Mouse (Mus musculus): ENCODE measurements around the gene Kif15. TPM values are rescaled to one million over a fixed set of nuclear protein-coding genes. Genes with fewer than 3 reads are reported as not detected.

Kif15 gene
- polyA plus RNA-seq (2014; fragmentation: Nextera tagmentation; extraction: Ambion mirVana) = 22.2 and 26.2 TPM in 2 replicates

- ATAC-seq (ENCODE audit: insufficient number of reproducible peaks, insufficient read depth, low FRiP score, low read depth) = peak; percentile 94
- WGBS = under 1% methylated on average over 64 of the region's 64 CpGs
These were observed at the start of gene Kif15, which contains the start of gene 1110059G10Rik for GRCm38 (mm10) chr9:122950643-122951475. Kif15 (plus strand) TSS chr9:122951046. 1110059G10Rik (minus strand) TSS chr9:122951000.

GRCm38 (mm10) chr9:122901047-122901446 lies 49.8 kb upstream of the Kif15 start:
- H3K27ac ChIP-seq (replicated peaks in 1 of 2; ENCODE audit: control insufficient read depth in 1 of 2, insufficient read depth in 1 of 2, low read depth in 2 of 2, low read length in 2 of 2) = no peak overlapping the region
- no peak overlapping the region for H3K4me3 ChIP-seq (ENCODE audit: control insufficient read depth in 1 of 2, insufficient read depth in 1 of 2, low read depth in 1 of 2, low read length in 2 of 2)
- no peak overlapping the region for H3K9ac ChIP-seq (ENCODE audit: low read length)
- H3K4me1 ChIP-seq (ENCODE audit: control insufficient read depth in 2 of 2, insufficient read depth in 2 of 2, low read length in 2 of 2) = no peaks in the 10 kb centered on the region
- no peaks in the 10 kb centered on the region for H3K36me3 ChIP-seq (ENCODE audit: control insufficient read depth, insufficient read depth, low read length)
- no peaks in the 10 kb centered on the region for H3K27me3 ChIP-seq (ENCODE audit: control insufficient read depth, insufficient read depth, low read length)
- WGBS = 74% methylated on average over 2 of the region's 2 CpGs
- peaks cover under 1% of the 10 kb centered on the region for H3K9me3 ChIP-seq (ENCODE audit: control insufficient read depth, low read length)
- ATAC-seq (ENCODE audit: insufficient number of reproducible peaks, insufficient read depth, low FRiP score, low read depth) = no peak
- no peak overlapping the region for H3K4me2 ChIP-seq (ENCODE audit: low read length)

More at GRCm38 (mm10) chr9:122950643-122951475, at the start of gene Kif15, which contains the start of gene 1110059G10Rik:
- no peaks in the 10 kb centered on the region for H3K9me3 ChIP-seq (ENCODE audit: control insufficient read depth, low read length)
- peak within 1 kb of the TSS; percentile 60 to 76 for H3K4me3 ChIP-seq (ENCODE audit: control insufficient read depth in 1 of 2, insufficient read depth in 1 of 2, low read depth in 1 of 2, low read length in 2 of 2)
- H3K36me3 ChIP-seq (ENCODE audit: control insufficient read depth, insufficient read depth, low read length) = peaks cover 19% of the 10 kb centered on the region
- no peaks in the 10 kb centered on the region for H3K27me3 ChIP-seq (ENCODE audit: control insufficient read depth, insufficient read depth, low read length)
- H3K4me1 ChIP-seq (ENCODE audit: control insufficient read depth in 2 of 2, insufficient read depth in 2 of 2, low read length in 2 of 2) = peaks cover 0 to 5% of the 10 kb centered on the region in 2 experiments; a peak in 2 of 4 replicates
- H3K4me2 ChIP-seq (ENCODE audit: low read length) = peak within 1 kb of the TSS; percentile 75
- peak within 1 kb of the TSS; percentile 79 for H3K9ac ChIP-seq (ENCODE audit: low read length)
- H3K27ac ChIP-seq (replicated peaks in 1 of 2; ENCODE audit: control insufficient read depth in 1 of 2, insufficient read depth in 1 of 2, low read depth in 2 of 2, low read length in 2 of 2) = peak within 1 kb of the TSS; percentile 60 to 69

GRCm38 (mm10) chr9:122902717-122903535 lies 47.9 kb upstream of the Kif15 start:
- H3K27ac ChIP-seq (replicated peaks in 1 of 2; ENCODE audit: control insufficient read depth in 1 of 2, insufficient read depth in 1 of 2, low read depth in 2 of 2, low read length in 2 of 2) = no peak overlapping the region
- peak overlapping the region; percentile 80 for H3K9ac ChIP-seq (ENCODE audit: low read length)
- no peaks in the 10 kb centered on the region for H3K36me3 ChIP-seq (ENCODE audit: control insufficient read depth, insufficient read depth, low read length)
- H3K9me3 ChIP-seq (ENCODE audit: control insufficient read depth, low read length) = no peaks in the 10 kb centered on the region
- H3K4me2 ChIP-seq (ENCODE audit: low read length) = peak overlapping the region; percentile 86
- ATAC-seq (ENCODE audit: insufficient number of reproducible peaks, insufficient read depth, low FRiP score, low read depth) = peak; percentile 85
- WGBS = 12% methylated on average over 32 of the region's 32 CpGs
- no peaks in the 10 kb centered on the region for H3K4me1 ChIP-seq (ENCODE audit: control insufficient read depth in 2 of 2, insufficient read depth in 2 of 2, low read length in 2 of 2)
- peak overlapping the region; percentile 67 to 82 for H3K4me3 ChIP-seq (ENCODE audit: control insufficient read depth in 1 of 2, insufficient read depth in 1 of 2, low read depth in 1 of 2, low read length in 2 of 2)
- H3K27me3 ChIP-seq (ENCODE audit: control insufficient read depth, insufficient read depth, low read length) = no peaks in the 10 kb centered on the region

- Histone ChIP-seq H3K27ac (replicated peaks in 1 of 2; ENCODE audit: control insufficient read depth in 1 of 2, insufficient read depth in 1 of 2, low read depth in 2 of 2, low read length in 2 of 2) (no peak overlapping the region), H3K27me3 (ENCODE audit: control insufficient read depth, insufficient read depth, low read length) (peaks cover 8% of the 10 kb centered on the region; the same call in 1 of the 2 replicates), H3K4me1 (ENCODE audit: control insufficient read depth in 2 of 2, insufficient read depth in 2 of 2, low read length in 2 of 2) (peaks cover 0 to 5% of the 10 kb centered on the region in 2 experiments; a peak in 2 of 4 replicates), H3K4me3 (ENCODE audit: control insufficient read depth in 1 of 2, insufficient read depth in 1 of 2, low read depth in 1 of 2, low read length in 2 of 2) (peak overlapping the region; percentile 66 to 99), H3K36me3 (ENCODE audit: control insufficient read depth, insufficient read depth, low read length) (peaks cover 28% of the 10 kb centered on the region), H3K4me2 (ENCODE audit: low read length) (peak overlapping the region; percentile 73), H3K9me3 (ENCODE audit: control insufficient read depth, low read length) (no peaks in the 10 kb centered on the region), H3K9ac (ENCODE audit: low read length) (peak overlapping the region; percentile 88; the same call in 1 of the 2 replicates)
- ATAC-seq (ENCODE audit: insufficient number of reproducible peaks, insufficient read depth, low FRiP score, low read depth) = no peak
- 19% methylated on average over 3 of the region's 3 CpGs for WGBS
These were observed 28.4 kb upstream of the Kif15 start for GRCm38 (mm10) chr9:122922436-122922835.

GRCm38 (mm10) chr9:122922936-122923381 lies 27.9 kb upstream of the Kif15 start, which contains the start of gene Zfp105:
Zfp105 (plus strand) TSS chr9:122923072.
- H3K27me3 ChIP-seq (ENCODE audit: control insufficient read depth, insufficient read depth, low read length) = peaks cover 8% of the 10 kb centered on the region; the same call in 1 of the 2 replicates
- peak within 1 kb of the TSS; percentile 73 for H3K4me2 ChIP-seq (ENCODE audit: low read length)
- peaks cover 33% of the 10 kb centered on the region for H3K36me3 ChIP-seq (ENCODE audit: control insufficient read depth, insufficient read depth, low read length)
- ATAC-seq (ENCODE audit: insufficient number of reproducible peaks, insufficient read depth, low FRiP score, low read depth) = peak; percentile 86
- H3K4me1 ChIP-seq (ENCODE audit: control insufficient read depth in 2 of 2, insufficient read depth in 2 of 2, low read length in 2 of 2) = peaks cover 0 to 5% of the 10 kb centered on the region in 2 experiments; a peak in 2 of 4 replicates
- H3K9ac ChIP-seq (ENCODE audit: low read length) = peak within 1 kb of the TSS; percentile 88
- no peaks in the 10 kb centered on the region for H3K9me3 ChIP-seq (ENCODE audit: control insufficient read depth, low read length)
- peak within 1 kb of the TSS; percentile 66 to 99 for H3K4me3 ChIP-seq (ENCODE audit: control insufficient read depth in 1 of 2, insufficient read depth in 1 of 2, low read depth in 1 of 2, low read length in 2 of 2)
- WGBS = under 1% methylated on average over 43 of the region's 43 CpGs
- H3K27ac ChIP-seq (replicated peaks in 1 of 2; ENCODE audit: control insufficient read depth in 1 of 2, insufficient read depth in 1 of 2, low read depth in 2 of 2, low read length in 2 of 2) = peak within 1 kb of the TSS; percentile 48 to 80

- Histone ChIP-seq H3K9ac (ENCODE audit: low read length) (no peak overlapping the region), H3K4me3 (ENCODE audit: control insufficient read depth in 1 of 2, insufficient read depth in 1 of 2, low read depth in 1 of 2, low read length in 2 of 2) (no peak overlapping the region), H3K36me3 (ENCODE audit: control insufficient read depth, insufficient read depth, low read length) (peaks cover 72% of the 10 kb centered on the region), H3K27ac (replicated peaks in 1 of 2; ENCODE audit: control insufficient read depth in 1 of 2, insufficient read depth in 1 of 2, low read depth in 2 of 2, low read length in 2 of 2) (no peak overlapping the region), H3K4me1 (ENCODE audit: control insufficient read depth in 2 of 2, insufficient read depth in 2 of 2, low read length in 2 of 2) (peaks cover 0 to under 1% of the 10 kb centered on the region in 2 experiments; a peak in 2 of 4 replicates), H3K4me2 (ENCODE audit: low read length) (no peak overlapping the region), H3K27me3 (ENCODE audit: control insufficient read depth, insufficient read depth, low read length) (no peaks in the 10 kb centered on the region), H3K9me3 (ENCODE audit: control insufficient read depth, low read length) (peaks cover 10% of the 10 kb centered on the region; the same call in 1 of the 2 replicates)
- no peak for ATAC-seq (ENCODE audit: insufficient number of reproducible peaks, insufficient read depth, low FRiP score, low read depth)
- 72% methylated on average over 3 of the region's 3 CpGs for WGBS
These were observed 21.9 kb upstream of the Kif15 start for GRCm38 (mm10) chr9:122928915-122929314.
